Mouse (Mus musculus) MEL (cell line): Measurements from ENCODE around the gene Mrtfb.

Experiments
- CTCF ChIP-seq, 3 experiments: IDR thresholded peaks in 2 of 3; conservative IDR thresholded peaks in 1 of 3; 2 replicates each; pipeline ENCODE4 v1.5.1; 2011 to 2012; ENCODE audit warnings: low read length in 3 of 3, low read depth in 2 of 3, mild to moderate bottlenecking in 2 of 3, improper control_type of control experiment in 1 of 3, inconsistent platforms in 1 of 3, mixed read lengths in 1 of 3, moderate library complexity in 1 of 3; ENCODE audit not compliant: control insufficient read depth in 1 of 3, insufficient read depth in 1 of 3, poor library complexity in 1 of 3, severe bottlenecking in 1 of 3
- MEF2A ChIP-seq: IDR thresholded peaks from 2 replicates; pipeline ENCODE4 v1.6.1; 2014; ENCODE audit warnings: low read depth, mild to moderate bottlenecking, inconsistent platforms, low read length, improper control_type of control experiment; ENCODE audit not compliant: poor library complexity, insufficient replicate concordance, severe bottlenecking; ENCODE audit errors: extremely low read depth
- ZC3H11A ChIP-seq: IDR thresholded peaks from 2 replicates; pipeline ENCODE4 v1.6.1; 2012; ENCODE audit warnings: low read depth, mild to moderate bottlenecking, inconsistent platforms, low read length, improper control_type of control experiment

DNA sequence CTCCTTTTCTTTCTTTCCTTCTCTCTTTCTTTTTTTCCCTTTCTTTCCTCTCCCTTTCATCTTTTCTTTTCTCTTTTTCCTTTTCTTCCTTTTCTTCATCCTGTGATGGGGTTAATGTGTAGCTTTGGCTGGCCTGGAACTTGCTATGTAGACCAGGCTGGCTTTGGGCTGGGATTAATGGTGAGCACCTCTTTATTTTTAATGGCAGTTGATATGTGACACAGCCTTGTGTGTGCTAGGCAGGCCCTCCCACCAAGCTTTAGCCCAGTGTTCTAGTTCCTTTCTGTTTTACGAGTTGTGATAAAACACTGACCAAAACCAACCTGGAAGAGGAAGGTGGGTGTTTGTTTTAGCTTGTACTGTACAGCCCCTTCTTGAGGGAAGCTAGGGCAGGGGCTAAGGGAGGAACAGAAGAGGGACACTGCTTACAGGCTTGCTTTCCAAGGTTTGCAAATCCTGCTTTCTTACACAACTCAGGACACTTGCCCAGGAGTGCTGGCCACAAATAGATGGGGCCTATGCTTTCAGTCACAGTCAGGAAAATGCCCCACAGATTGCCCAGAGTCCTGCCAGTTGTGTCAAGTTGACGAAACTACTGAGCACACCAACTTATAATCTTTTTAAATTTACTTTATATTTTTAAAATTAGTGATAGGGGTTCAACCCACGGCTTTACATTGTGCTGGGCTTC lies 20.6 kb downstream of the Mrtfb start:
- TF ChIP-seq MEF2A (no peak), ZC3H11A (no peak), CTCF (IDR thresholded peaks at IDR 0.05 in 2 of 3, conservative IDR thresholded peaks at IDR 0.05 in 1 of 3; ENCODE audit: control insufficient read depth in 1 of 3, insufficient read depth in 1 of 3, low read depth in 2 of 3, low read length in 3 of 3, poor library complexity in 1 of 3, severe bottlenecking in 1 of 3) (no peak)
